Comparison of ENCODE assay signal across 28 mouse cellular contexts in genomic region chr10:116944940-116945339, GRCm38 (mm10). TPM values are rescaled to one million over a fixed set of nuclear protein-coding genes. Genes with fewer than 3 reads are reported as not detected.
DNase-seq lines count a peak whose midpoint lies in the region; ATAC-seq and TF ChIP-seq lines count a peak whose summit lies in the region.
"Had no signal": no experiment of that assay in that cellular context is flagged by ENCODE, and none has a peak within 500 bp of the region (broad histone marks: within the 10 kb centered on the region; RNA-seq: fewer than 3 reads in every experiment).

No protein-coding gene starts in this region.

- H3K27me3 ChIP-seq in heart, adult 2 months (ENCODE audit: control insufficient read depth, insufficient read depth, low read length), result no peaks in the 10 kb centered on the region; the same call in 1 of the 2 replicates
- H3K27me3 ChIP-seq in heart, embryonic 16.5 days (ENCODE audit: control insufficient read depth, insufficient read depth, low read length), result no peaks in the 10 kb centered on the region
- H3K27me3 ChIP-seq in liver, postnatal 0 days (ENCODE audit: insufficient read depth, low read length), result no peaks in the 10 kb centered on the region
- H3K27me3 ChIP-seq in liver, embryonic 11.5 days (replicated peaks; ENCODE audit: control insufficient read depth, insufficient read depth, low read length), result no peaks in the 10 kb centered on the region
- H3K27me3 ChIP-seq: forebrain, embryonic 12.5 days; hindbrain, embryonic 15.5 days; intestine, embryonic 15.5 days; limb, embryonic 15.5 days; midbrain, embryonic 12.5 days; neural tube, embryonic 12.5 days had no signal

- no peak for TF ChIP-seq POLR2A in heart, adult 2 months (IDR thresholded peaks at IDR 0.05; ENCODE audit: insufficient read depth, low read depth, low read length)

- H3K9ac ChIP-seq in heart, adult 2 months (ENCODE audit: low read depth, low read length), result peak overlapping the region; percentile 5
- peak overlapping the region; percentile 28; the same call in 1 of the 2 replicates for H3K9ac ChIP-seq in heart, embryonic 16.5 days (ENCODE audit: low read length)
- no peak overlapping the region for H3K9ac ChIP-seq in liver, postnatal 0 days (replicated peaks)
- no peak overlapping the region for H3K9ac ChIP-seq in liver, embryonic 11.5 days (ENCODE audit: low read depth, low read length)
- H3K9ac ChIP-seq: forebrain, embryonic 12.5 days; hindbrain, embryonic 15.5 days; intestine, embryonic 15.5 days; limb, embryonic 15.5 days; midbrain, embryonic 12.5 days; neural tube, embryonic 12.5 days had no signal

- WGBS in heart, adult 2 months, result 26% methylated on average over 10 of the region's 10 CpGs
- 27% methylated on average over 10 of the region's 10 CpGs for WGBS in heart, embryonic 16.5 days
- 48% methylated on average over 10 of the region's 10 CpGs for WGBS in liver, postnatal 0 days (ENCODE audit: insufficient replicate concordance)
- 60% methylated on average over 10 of the region's 10 CpGs for WGBS in liver, embryonic 11.5 days

- H3K27ac ChIP-seq in heart, adult 2 months, result peak overlapping the region; percentile 68
- H3K27ac ChIP-seq in heart, embryonic 16.5 days (ENCODE audit: low read length), result peak overlapping the region; percentile 75
- H3K27ac ChIP-seq in liver, postnatal 0 days (ENCODE audit: low read depth), result peak overlapping the region; percentile 68
- no peak overlapping the region for H3K27ac ChIP-seq in liver, embryonic 11.5 days (ENCODE audit: low read depth, low read length)
- H3K27ac ChIP-seq: forebrain, embryonic 12.5 days; gastrocnemius, adult 2 months; hindbrain, embryonic 15.5 days; intestine, embryonic 15.5 days; layer of hippocampus, adult 2 months; limb, embryonic 15.5 days; midbrain, embryonic 12.5 days; neural tube, embryonic 12.5 days had no signal

- intact Hi-C loops in heart, adult 2 months (cut with DNase I), result loop anchor here (10.0 kb wide), 2 partner anchors 270 to 360 kb away; partner anchors contain the start of gene Cnot2

- peak; percentile 52; the same call in 1 of the 2 replicates for ATAC-seq in heart, embryonic 16.5 days (replicated peaks; ENCODE audit: extremely low read depth, insufficient read depth, low FRiP score)
- no peak for ATAC-seq in liver, postnatal 0 days
- no peak for ATAC-seq in liver, embryonic 11.5 days (replicated peaks; ENCODE audit: low FRiP score)
- ATAC-seq: intestine, embryonic 15.5 days had no signal

- peak overlapping the region; percentile 34 for H3K4me2 ChIP-seq in heart, embryonic 16.5 days (ENCODE audit: low read depth, low read length)
- no peak overlapping the region for H3K4me2 ChIP-seq in liver, postnatal 0 days (ENCODE audit: low read depth, low read length)
- no peak overlapping the region for H3K4me2 ChIP-seq in liver, embryonic 11.5 days
- H3K4me2 ChIP-seq: forebrain, embryonic 12.5 days; hindbrain, embryonic 15.5 days; intestine, embryonic 15.5 days; limb, embryonic 15.5 days; midbrain, embryonic 12.5 days; neural tube, embryonic 12.5 days had no signal

- DNase-seq in heart, adult 2 months, result no peak
- no peak for DNase-seq in heart, adult 9 months (ENCODE audit: low spot score in 2 of 2)
- no peak for DNase-seq in heart, postnatal 4 days
- no peak for DNase-seq in liver, postnatal 0 days
- no peak for DNase-seq in liver, embryonic 11.5 days (ENCODE audit: low spot score)
- DNase-seq in testis, postnatal 10 days (ENCODE audit: low spot score), result no peak
- DNase-seq: cerebellum, adult 8-10 months; gastrocnemius, adult 2 months; lung, postnatal 10 days; right cerebral cortex, postnatal 4 days had no signal

- H3K79me2 ChIP-seq in heart, adult 2 months (replicated peaks; ENCODE audit: control insufficient read depth, insufficient read depth, low read length), result peaks cover 2% of the 10 kb centered on the region

- 0 out of 2 replicates have a peak, but pooled peaks cover 3% of the 10 kb centered on the region for H3K36me3 ChIP-seq in heart, adult 2 months (ENCODE audit: control insufficient read depth, insufficient read depth, low read length)
- H3K36me3 ChIP-seq in heart, embryonic 16.5 days (ENCODE audit: control insufficient read depth, insufficient read depth), result peaks cover 7% of the 10 kb centered on the region
- H3K36me3 ChIP-seq in liver, postnatal 0 days (replicated peaks; ENCODE audit: insufficient read depth, low read length), result no peaks in the 10 kb centered on the region; the same call in 1 of the 2 replicates
- H3K36me3 ChIP-seq in liver, embryonic 11.5 days (ENCODE audit: control insufficient read depth, insufficient read depth, low read length), result peaks cover 4% of the 10 kb centered on the region; the same call in 1 of the 2 replicates

- no peak overlapping the region for H3K4me3 ChIP-seq in heart, adult 2 months
- H3K4me3 ChIP-seq in heart, embryonic 16.5 days (ENCODE audit: low read length), result no peak overlapping the region
- no peak overlapping the region for H3K4me3 ChIP-seq in liver, postnatal 0 days (ENCODE audit: low read depth, low read length)
- H3K4me3 ChIP-seq in liver, embryonic 11.5 days (ENCODE audit: low read depth, low read length), result no peak overlapping the region
- H3K4me3 ChIP-seq: forebrain, embryonic 12.5 days; gastrocnemius, adult 2 months; hindbrain, embryonic 15.5 days; intestine, embryonic 15.5 days; layer of hippocampus, adult 2 months; limb, embryonic 15.5 days; midbrain, embryonic 12.5 days; neural tube, embryonic 12.5 days had no signal

- H3K4me1 ChIP-seq in heart, adult 2 months (ENCODE audit: control insufficient read depth, insufficient read depth, low read length), result no peaks in the 10 kb centered on the region
- peaks cover 16% of the 10 kb centered on the region for H3K4me1 ChIP-seq in heart, embryonic 16.5 days (ENCODE audit: control insufficient read depth, insufficient read depth, low read length)
- H3K4me1 ChIP-seq in liver, postnatal 0 days (ENCODE audit: insufficient read depth), result 0 out of 2 replicates have a peak, but pooled peaks cover 2% of the 10 kb centered on the region
- no peaks in the 10 kb centered on the region for H3K4me1 ChIP-seq in liver, embryonic 11.5 days (replicated peaks; ENCODE audit: control insufficient read depth, insufficient read depth, low read length)

- H3K9me3 ChIP-seq in heart, embryonic 16.5 days (replicated peaks; ENCODE audit: control insufficient read depth, low read length), result peaks cover 6% of the 10 kb centered on the region
- H3K9me3 ChIP-seq in liver, postnatal 0 days (ENCODE audit: low read length), result no peaks in the 10 kb centered on the region
- no peaks in the 10 kb centered on the region for H3K9me3 ChIP-seq in liver, embryonic 11.5 days (ENCODE audit: control insufficient read depth, low read length)
- H3K9me3 ChIP-seq: hindbrain, embryonic 15.5 days; intestine, embryonic 15.5 days; limb, embryonic 15.5 days had no signal

- TF ChIP-seq CTCF in heart, adult 2 months (IDR thresholded peaks at IDR 0.05), result no peak
- no peak for TF ChIP-seq CTCF in liver, postnatal 0 days (IDR thresholded peaks at IDR 0.05; ENCODE audit: low read depth)

- 0 out of 2 replicates have a peak, but pooled peaks have one; percentile 21 for TF ChIP-seq EP300 in heart, adult 2 months (IDR thresholded peaks at IDR 0.05; ENCODE audit: insufficient read depth, low read depth, low read length)
- no peak for TF ChIP-seq EP300 in liver, postnatal 0 days (IDR thresholded peaks at IDR 0.05; ENCODE audit: low read depth)

RNA-seq across cellular contexts. Expression of gene Rab3ip, which starts 5.6 kb away (rescaled TPM):
- total RNA-seq in heart, adult 2 months (2021), result 100 to 1,000 TPM in 1 of 2 experiments, 10 to 100 TPM in 1; 80.3 to 100 TPM
- 168 and 181 TPM in 2 replicates for polyA plus RNA-seq in heart, adult 2 months (2012; rRNA removed)
- 76.2 and 77.2 TPM in 2 replicates for polyA plus RNA-seq in heart, embryonic 16.5 days (2015; fragmentation: Nextera tagmentation; extraction: Ambion mirVana)
- 10 to 100 TPM; 87.7 to 90.2 TPM for total RNA-seq in heart, postnatal 4 days (2021)
- 15.5 and 17.5 TPM in 2 replicates for polyA plus RNA-seq in liver, postnatal 0 days (2015; fragmentation: Nextera tagmentation; extraction: Ambion mirVana)
- polyA plus RNA-seq in liver, embryonic 11.5 days (2014; fragmentation: Nextera tagmentation; extraction: Ambion mirVana), result 16.2 and 17.1 TPM in 2 replicates

RNA-seq across cellular contexts. Expression of gene Gm10271, which starts 27.5 kb away (rescaled TPM):
- total RNA-seq in heart, adult 2 months (2021), result not detected
- polyA plus RNA-seq in heart, adult 2 months (2012; rRNA removed), result not detected in 2 replicates
- not detected in 2 replicates for polyA plus RNA-seq in heart, embryonic 16.5 days (2015; fragmentation: Nextera tagmentation; extraction: Ambion mirVana)
- not detected for total RNA-seq in heart, postnatal 4 days (2021)
- not detected in 2 replicates for polyA plus RNA-seq in liver, postnatal 0 days (2015; fragmentation: Nextera tagmentation; extraction: Ambion mirVana)
- polyA plus RNA-seq in liver, embryonic 11.5 days (2014; fragmentation: Nextera tagmentation; extraction: Ambion mirVana), result not detected in 2 replicates
- total RNA-seq: gastrocnemius, adult 2 months; heart, adult 18-20 months; layer of hippocampus, adult 2 months; left cerebral cortex, postnatal 36 days; megakaryocyte progenitor cell, adult 5-6 weeks; monocyte, adult 5-6 weeks had no signal
- polyA plus RNA-seq: C2C12; embryonic facial prominence, embryonic 11.5 days; forebrain, embryonic 12.5 days; hindbrain, embryonic 15.5 days; intestine, embryonic 15.5 days; limb, embryonic 15.5 days; liver, embryonic 16.5 days; midbrain, embryonic 12.5 days; neural tube, embryonic 12.5 days; stomach, embryonic 16.5 days; thymus, postnatal 0 days; urinary bladder, adult 2 months had no signal

RNA-seq across cellular contexts. Expression of gene Best3, which starts 41.2 kb away (rescaled TPM):
- total RNA-seq in heart, adult 2 months (2021), result 1 to 10 TPM; 5.8 to 5.9 TPM
- polyA plus RNA-seq in heart, adult 2 months (2012; rRNA removed), result 3.2 and 6.7 TPM in 2 replicates
- polyA plus RNA-seq in heart, embryonic 16.5 days (2015; fragmentation: Nextera tagmentation; extraction: Ambion mirVana), result 0.79 and 0.83 TPM in 2 replicates
- 1 to 10 TPM; 1.2 to 1.7 TPM for total RNA-seq in heart, postnatal 4 days (2021)
- polyA plus RNA-seq in liver, postnatal 0 days (2015; fragmentation: Nextera tagmentation; extraction: Ambion mirVana), result 0.08 TPM in 1 of 2 replicates, not detected in the other
- 0.06 TPM in 1 of 2 replicates, not detected in the other for polyA plus RNA-seq in liver, embryonic 11.5 days (2014; fragmentation: Nextera tagmentation; extraction: Ambion mirVana)
- total RNA-seq: megakaryocyte progenitor cell, adult 5-6 weeks; monocyte, adult 5-6 weeks had no signal
- polyA plus RNA-seq: intestine, embryonic 15.5 days; thymus, postnatal 0 days had no signal

RNA-seq across cellular contexts. Expression of gene Myrfl, which starts 48.2 kb away (rescaled TPM):
- total RNA-seq in heart, adult 2 months (2021), result 1 to 10 TPM; 1.4 to 1.6 TPM
- polyA plus RNA-seq in heart, adult 2 months (2012; rRNA removed), result 0.31 and 0.76 TPM in 2 replicates
- 0.24 and 0.55 TPM in 2 replicates for polyA plus RNA-seq in heart, embryonic 16.5 days (2015; fragmentation: Nextera tagmentation; extraction: Ambion mirVana)
- total RNA-seq in heart, postnatal 4 days (2021), result under 1 TPM; 0.32 to 0.41 TPM
- not detected in 2 replicates for polyA plus RNA-seq in liver, postnatal 0 days (2015; fragmentation: Nextera tagmentation; extraction: Ambion mirVana)
- 0.08 and 0.16 TPM in 2 replicates for polyA plus RNA-seq in liver, embryonic 11.5 days (2014; fragmentation: Nextera tagmentation; extraction: Ambion mirVana)
- total RNA-seq: megakaryocyte progenitor cell, adult 5-6 weeks; monocyte, adult 5-6 weeks had no signal
- polyA plus RNA-seq: C2C12; urinary bladder, adult 2 months had no signal

Comparison
In these comparisons a context has a peak if more than half of its experiments do, and no peak if none do; other contexts are left out.
1. H3K9ac ChIP-seq: peak in heart, adult 2 months (single experiment) and heart, embryonic 16.5 days (single experiment); none in liver, postnatal 0 days (single experiment) and liver, embryonic 11.5 days (single experiment).